Mouse (Mus musculus) MEL-GATA-1-ER (cell line): ENCODE data around the gene Zfp819.

Source experiments
- DNase-seq: peaks from one replicate; pipeline ENCODE4 v3.0.0-alpha.2; 2012; ENCODE audit warnings: low read depth; ENCODE audit errors: extremely low read depth

The Zfp819 gene

DNA sequence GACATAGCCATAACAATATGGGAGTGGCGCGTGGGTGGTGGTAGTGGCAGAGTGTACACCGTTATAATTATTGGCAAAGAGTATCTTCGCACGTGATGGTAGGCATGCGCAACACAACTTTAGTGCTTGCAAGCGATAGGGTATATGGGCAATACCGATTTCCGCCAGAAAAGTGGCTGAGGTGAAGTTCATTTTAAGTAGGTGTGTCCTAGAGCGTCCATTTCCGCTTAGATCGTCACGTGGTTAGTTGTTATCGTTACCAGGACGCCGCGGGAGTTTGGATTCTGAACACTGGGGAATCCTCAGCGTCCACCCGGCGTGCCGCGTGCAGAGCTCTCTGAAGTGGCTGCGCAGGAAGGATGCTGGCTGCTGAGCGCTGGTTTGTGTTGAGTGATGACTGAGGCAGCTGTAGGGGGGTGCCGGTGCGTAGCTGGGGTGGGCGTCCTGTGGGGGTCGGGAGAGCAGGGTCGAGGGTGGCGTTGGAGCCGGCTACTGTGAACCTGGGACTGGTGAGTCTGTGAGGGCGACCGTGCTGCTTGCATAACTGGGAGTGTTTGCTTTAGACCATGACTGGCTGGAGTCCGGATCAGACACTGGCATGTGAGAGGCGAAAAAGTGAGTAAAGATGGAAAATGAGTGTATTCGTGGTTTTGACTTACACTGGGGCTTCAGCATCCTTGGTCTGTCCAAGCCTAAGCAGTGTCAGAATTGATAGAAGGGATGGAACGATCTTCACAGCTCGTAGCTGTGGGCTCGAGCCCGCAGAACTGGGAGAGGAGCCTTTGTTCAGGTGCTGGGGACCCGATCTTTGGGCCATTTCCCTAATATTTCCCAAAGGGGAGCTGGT, at the start of gene Zfp819:
TSS of gene Zfp819 (plus strand) at position 274 of the 847 bp plus-strand sequence.
- DNase-seq = no peak

DNA sequence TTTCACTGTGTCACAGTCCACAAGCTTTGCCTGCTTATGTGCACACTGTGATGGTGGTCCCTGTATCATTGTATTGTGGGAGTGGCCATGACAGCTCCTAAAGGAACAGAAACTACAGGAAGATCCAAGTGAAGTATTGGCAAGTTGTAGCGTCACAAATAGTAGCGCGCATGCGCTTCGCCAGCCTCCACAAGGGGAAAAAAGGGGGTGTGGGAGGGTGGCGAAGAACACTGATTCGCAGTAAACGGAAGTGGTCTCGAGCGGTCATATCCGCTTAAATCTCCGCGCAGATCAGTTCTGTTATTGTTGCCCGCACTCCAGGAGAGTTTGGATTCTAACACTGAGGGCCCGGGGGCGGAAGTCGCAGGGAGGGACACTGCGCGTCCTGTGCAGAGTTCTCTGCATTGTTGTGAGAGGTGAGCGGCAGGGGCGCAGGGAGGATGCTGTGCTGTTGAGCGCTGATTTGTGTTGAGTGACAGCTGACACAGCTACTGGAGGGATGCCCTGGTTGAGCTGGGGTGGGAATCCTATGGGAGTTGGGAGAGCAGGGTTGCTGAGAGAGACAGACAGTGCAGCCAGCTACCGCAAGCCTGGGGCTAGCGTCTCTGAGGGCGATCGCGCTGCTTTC, 44.8 kb upstream of the Zfp819 start, which contains the start of gene Zfp658:
TSS of gene Zfp658 (plus strand) at position 251 of the 628 bp plus-strand sequence.
- no peak for DNase-seq

DNA sequence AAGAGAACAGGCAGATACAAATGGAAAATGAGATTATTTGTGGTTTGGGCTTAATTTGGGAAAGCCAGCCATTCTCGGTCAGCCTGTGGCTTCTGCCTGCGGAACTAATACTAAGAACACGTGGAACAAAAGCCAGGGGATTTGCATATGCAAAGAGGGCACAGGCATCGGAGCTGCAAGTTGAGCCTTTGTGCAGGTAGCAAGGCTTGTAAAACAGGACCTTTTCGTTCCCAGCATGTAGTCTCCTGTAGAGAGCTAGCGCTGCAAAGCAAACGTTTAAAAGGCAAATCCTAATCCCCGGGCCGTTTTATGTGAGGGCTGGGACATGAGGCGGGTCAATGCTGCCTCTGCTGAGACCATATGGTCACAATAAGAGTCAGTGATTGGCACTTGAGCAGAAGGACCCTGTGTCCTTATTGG, 44.3 kb upstream of the Zfp819 start:
- no peak for DNase-seq

DNA sequence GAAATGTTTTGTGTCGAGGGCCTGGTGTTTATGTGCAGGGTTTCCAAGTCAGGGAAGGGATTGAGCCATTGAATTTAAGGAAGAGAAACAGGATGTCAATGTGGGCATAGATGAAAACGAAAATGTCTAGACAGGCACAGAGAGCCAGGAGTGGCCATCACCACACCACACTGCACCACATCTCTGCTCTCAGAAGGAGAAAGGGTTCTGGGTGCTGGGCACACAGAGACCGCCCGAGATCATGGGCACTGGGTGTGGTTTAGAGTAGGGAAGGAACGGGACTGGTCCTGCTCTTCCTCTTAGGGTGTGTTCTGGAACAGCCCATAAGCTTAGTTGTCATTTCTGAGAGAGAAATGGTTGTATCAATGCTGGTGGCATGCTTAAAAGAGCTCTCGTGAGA, 43.7 kb upstream of the Zfp819 start:
- DNase-seq = no peak

DNA sequence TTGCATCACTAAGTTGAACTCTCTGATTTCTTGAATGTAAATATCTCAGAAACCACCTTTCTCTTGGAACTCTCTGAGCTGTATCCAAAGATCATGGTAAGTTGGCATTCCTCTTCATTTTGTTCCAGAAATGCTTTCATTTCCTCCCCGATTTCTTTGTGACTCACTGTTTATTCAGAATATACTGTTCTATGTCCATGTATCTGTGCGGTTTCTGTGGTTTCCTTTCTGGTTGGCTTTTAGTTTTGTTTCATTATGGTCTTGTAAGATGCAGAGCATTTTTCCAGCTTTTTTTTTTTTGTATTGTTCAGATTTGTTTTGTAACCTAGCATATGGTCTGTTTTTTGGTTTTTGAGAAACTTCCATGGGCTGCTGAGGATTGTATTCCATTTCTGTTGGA, 35.8 kb upstream of the Zfp819 start:
- no peak for DNase-seq

DNA sequence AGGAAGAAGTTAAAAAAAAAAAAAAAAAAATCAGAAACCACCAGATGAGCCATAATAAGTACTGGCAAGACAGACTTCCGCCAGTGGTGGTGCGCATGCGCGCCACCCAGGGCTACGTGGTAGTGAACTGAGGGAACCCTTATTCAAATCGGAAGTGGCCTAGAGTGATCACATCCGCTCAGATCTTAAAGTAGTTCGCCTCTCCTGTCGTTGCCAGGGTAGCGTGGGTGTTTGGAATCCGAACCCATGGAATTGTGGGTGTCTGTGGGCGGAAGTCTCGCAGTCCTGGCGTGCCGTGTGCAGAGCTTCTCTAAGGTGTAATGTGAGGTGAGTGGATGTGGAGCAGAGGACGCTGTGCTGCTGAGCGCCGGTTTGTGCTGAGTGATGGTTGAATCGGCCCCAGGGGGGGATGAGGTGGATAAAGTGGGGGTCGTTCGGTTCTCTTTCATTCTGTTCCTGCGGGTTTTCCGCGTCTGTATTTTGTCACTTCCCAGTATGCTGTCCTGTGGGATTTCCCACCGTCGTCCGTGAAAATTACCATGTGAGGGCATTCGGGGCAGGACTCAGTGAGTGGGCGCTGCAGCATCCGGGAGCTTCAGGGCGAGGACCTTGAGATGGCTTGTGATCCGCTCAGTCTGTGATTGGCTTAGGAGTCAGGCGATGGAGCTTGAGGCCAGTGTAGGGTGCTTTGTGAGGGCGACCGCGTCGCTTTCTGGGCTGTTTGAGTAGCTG, 27.4 kb upstream of the Zfp819 start, which contains the start of gene Zfp719:
TSS of gene Zfp719 (plus strand) at position 171 of the 732 bp plus-strand sequence.
- DNase-seq = peak; percentile 97

DNA sequence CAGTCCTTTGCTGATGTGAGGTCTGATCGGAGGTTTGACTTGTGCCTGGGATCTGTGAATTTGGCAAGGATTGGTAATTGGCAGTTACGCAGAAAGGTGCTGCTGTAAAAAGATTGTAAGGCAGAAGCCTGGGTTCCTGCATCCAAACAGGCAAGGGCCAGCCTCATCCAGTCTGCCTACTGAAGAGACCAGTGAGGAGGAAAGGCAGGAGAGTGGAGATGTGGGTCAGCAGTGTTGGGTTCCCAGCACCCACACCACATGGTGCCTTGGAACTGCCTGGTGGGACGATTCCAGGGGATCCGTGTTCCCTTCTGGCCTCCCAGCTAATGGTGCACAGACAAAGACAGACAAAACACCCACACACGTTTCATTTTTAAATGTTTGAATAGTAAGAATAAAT, 26.4 kb upstream of the Zfp819 start:
- DNase-seq = no peak

DNA sequence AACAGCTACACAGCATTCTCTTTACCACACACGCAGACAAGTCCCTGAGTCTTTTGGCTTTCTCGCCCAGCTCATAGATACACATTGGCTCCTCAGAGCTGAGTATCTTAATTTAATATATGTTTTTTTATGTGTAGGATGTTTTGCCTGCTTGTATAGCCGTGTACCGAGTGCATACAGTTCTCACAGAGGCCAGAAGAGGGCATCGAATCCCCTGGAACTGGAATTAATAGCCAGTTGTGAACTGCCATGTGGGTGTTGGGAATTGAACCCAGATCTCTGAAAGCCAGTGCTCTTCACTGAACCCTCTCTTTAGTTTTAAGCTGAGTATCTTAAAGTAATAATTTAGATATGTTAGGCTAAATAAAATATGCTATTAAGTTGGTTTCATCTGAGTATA, 22.2 kb upstream of the Zfp819 start:
- DNase-seq = no peak

DNA sequence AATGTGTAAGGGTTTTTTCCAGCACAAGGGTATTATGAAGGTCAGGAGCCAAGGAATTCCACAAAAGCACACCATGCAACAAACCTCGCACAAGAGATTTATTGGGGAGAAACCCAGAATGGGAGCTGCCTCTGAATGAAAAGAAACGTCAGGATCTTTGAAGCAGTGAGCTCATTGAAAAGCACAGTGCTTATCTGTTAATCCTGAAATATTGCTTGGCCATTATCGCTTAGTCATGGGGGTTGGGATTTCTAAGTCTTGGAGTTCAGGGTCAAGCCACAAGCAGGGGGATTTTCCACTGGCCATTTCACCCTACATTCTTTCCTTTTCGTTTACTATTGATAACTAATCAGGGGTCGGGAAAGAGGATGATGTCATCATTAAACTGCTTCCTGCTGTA, 5.1 kb upstream of the Zfp819 start:
- no peak for DNase-seq

DNA sequence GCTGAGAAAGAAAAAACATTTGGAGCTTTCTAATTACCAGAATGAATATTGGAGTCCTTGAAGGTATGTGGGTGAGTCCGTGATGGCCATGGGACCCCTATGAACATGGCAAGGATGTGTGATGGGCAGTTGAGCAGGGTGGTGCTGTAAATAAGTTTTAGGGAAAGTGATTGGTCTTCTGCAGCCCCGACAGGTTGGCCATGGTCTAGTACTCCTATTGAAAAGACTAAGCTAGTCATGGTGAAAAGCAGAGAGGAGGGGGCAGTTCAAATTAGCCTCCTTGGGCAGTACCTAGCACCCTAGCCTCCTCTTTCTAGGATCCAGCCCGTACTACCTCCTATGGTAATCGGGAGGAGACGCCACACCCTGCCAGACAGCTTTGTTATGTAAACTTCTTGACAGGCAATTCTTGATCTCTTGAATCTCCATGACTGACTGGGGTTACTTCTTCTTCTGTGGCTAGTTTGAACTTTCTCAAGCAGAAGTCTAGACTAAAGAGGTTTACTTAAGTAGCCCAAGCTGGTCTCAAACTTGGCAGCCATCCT, 846 bp downstream of the Zfp819 start:
- DNase-seq = no peak

DNA sequence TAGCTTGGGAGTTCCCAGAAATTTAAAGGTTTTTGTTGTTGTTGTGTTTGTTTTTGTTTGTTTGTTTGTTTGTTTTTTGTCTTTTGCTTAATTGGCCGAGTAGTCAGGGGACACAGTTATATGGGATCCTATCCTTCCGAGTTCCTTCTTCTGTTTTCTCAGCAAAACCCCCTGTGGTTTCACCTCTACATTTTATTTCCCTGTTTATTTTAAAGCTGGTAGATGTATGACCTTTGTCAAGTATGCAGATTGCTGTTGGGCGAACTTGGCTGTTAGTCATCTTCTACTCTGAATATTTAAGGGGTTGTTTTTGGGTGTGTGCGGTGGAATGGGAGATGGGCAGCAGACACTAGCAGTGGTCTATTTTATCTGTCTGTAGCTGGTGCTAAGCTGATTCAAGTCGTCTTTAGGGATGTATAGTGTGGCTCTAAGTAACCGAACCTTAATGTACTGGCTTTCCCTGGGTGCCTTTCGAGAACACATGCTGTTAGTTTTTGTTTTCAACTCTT, 1.4 kb downstream of the Zfp819 start:
- no peak for DNase-seq

DNA sequence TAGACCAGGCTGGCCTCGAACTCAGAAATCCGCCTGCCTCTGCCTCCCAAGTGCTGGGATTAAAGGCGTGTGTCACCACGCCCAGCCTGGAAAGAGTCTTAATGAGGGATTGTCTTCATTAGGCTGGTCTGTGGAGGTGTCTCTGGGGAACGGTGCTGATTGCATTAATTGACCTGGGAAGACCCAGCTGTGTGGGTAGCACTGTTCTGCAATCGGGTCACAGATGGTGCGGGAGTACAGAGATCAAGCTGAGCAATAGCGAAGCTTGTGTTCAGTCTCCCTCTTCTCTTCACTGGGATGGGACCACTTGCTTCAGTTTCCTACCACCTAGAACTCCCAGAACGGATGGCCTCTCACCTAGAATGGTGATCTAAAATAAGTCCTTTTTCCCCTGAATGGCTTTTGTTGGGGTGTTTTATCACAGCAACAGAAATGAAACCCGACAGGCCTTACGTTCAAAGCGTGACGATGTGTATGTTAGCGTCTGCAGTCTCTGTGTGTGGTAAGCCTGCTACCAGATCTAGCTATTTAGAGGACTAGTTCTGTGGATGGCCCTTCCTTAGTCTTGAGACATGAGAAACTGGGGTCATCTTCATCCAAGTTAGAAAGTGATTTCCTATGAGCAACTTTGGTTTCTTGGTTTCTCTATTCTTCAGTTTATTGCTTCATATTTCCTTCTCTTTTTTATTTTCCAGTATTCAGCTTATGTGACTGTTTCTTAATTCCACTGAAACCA, 7.0 kb downstream of the Zfp819 start:
- DNase-seq = no peak

DNA sequence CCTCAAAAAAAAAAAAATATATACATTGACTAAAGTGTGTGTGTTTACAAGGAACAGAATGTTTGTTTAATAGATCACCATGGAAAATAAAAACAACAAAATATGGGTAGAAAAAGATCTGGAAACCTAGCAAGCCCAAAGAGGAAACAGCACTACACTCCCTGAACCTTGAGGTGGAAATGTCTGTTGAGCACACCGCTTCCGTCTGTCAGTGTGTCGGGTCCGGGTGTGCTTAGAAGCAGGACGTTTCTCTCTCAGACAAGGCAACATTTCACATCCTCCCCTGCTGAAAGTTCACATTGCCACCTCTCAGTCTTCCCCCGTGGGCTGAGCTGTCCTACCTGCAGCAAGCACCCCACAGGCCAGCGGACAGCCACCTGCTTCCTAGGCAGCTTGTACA, 16.0 kb downstream of the Zfp819 start:
- DNase-seq = no peak

DNA sequence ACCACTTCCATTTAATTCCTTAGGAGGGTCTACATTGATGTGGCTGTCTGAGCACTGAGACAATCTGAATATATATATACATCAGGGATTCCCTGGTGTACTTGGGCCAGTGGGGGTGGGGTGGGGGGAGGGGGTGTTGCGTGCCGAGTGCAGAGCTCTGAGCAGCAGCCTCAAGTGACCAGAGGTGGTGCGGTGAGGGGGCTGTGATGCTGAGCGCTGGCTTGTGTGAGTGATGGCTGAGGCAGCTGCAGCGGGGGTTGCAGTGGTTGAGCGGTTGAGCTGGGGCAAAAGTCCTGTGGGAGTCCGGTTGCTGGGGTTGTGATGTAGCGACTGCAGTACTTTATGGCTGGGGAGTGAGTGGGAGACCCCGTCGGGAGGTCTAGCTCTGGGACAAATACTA, 16.9 kb downstream of the Zfp819 start:
- no peak for DNase-seq

DNA sequence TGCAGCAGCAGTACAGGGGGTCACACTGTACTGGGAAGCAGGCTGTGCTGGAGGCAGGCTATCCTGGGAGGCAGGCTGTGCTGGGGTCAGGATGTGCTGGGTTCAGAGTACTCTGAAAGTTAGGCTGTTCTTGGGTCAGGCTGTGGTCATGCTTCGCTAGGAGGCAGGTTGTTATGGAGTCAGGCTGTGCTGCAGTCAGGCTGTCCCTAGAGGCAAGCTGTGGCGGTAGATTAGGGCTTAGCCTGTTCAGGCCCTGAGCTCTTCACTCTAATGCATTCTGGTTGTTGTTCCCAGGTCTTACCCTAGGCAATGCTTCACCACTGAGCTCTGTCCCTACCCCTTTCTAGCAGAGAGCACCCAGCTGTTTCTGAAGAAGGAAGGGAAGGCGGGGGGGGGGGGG, 18.1 kb downstream of the Zfp819 start:
- no peak for DNase-seq

DNA sequence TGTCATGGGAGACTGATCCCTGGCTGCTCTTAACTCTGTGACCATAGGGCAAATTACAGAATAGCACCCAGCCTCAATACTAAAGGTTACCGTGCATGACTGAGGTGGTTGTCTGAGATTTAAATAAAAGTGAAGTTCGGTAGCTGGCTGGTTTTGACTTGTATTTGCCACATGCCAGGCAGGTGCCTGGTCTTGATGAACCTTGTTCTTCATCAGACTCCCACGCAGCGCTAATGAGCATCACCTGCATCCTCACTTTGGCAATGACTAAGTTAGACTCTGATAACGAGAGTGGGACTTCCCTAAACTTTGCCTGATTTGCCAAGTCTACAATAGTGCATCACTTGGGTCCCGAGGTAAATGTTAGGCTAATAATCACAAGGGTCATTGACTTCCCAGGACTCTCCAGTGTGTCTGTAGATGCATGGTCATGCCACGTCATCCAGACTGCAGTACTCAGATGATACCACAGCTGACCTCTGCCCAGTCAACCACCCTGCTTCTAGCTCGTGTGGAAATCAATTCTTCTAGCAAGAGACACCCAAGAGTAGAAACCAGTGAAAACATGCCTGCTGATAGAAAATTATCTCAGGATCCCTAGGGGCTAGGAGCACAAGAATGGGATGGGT, 18.9 kb downstream of the Zfp819 start:
- no peak for DNase-seq

DNA sequence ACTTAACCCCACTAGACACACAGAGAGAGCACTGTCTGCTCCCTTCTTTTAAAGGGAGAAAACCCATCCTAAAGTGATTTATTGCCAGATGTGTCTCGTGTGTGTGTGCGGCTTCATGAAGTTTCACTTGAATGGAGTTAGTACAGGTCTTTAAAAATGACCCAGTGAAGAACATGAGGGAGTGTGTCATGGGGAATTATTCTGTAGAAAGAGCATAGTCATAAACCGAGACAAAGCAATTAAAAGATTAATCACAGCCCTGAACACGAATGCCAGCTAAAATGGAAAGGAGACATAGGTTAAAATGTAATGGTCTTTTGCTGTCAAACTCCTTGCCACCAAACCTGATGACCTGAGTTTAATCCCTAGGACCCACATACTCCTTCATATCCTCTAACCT, 27.0 kb downstream of the Zfp819 start:
- DNase-seq = no peak

DNA sequence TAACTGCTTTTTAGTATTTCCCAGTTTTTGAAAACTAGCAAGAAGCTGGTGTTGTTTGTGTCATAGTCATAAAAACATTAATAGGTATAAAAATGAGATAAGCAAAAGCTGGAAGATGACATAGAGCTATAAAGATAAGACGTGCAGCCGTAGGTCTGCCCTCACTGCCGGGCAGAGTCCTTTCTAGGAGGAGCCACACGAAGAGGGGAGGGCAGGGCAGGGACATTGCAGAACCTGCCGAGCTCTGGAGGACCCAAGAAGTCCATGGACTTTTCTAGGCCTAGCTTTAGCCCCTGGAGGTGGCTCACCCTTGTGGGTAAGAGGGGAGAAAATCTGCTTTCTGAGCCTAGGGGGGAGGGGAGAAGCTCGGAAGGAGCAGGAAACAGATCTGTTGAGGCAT, 27.5 kb downstream of the Zfp819 start, which contains the start of gene Ceacam18:
TSS of gene Ceacam18 (plus strand) at position 208 of the 400 bp plus-strand sequence.
- no peak for DNase-seq

DNA sequence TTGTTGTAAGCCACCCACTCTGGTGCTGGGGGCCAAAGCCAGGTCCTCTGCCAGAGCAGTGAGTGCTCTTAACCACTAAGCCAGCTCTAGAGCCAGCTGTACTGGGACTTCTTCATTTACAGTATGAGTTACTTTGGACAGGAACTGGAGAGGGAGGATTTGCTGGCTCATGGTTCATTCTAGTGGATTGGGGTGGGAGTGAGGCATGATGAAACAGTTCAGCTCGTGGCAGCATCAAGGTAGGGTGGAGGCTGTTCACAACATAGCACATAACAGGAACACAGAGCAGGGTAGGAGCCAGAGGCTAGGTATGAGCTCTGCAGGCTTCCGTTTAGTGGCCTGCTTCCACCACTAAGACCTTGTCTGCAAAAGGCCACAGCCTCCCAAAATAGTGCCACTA, 29.2 kb downstream of the Zfp819 start:
- no peak for DNase-seq

DNA sequence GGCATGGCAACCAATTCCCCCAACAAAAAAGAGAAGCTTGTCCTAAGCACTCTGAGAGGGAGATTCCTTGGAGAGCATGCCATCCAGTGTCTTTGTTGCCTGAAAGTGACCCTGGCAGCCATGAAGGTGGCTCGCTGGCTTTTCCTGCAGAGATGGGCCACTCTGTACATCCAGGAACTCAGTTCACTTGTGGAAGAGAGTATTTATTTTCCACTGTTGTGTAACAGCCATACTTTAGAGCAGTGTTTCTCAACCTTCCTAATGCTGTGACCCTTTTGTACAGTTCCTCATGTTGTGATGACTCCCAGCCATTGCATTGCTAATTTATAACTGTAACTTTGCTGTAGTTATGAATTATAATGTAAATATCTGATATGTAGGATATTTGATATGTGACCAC, 30.1 kb downstream of the Zfp819 start:
- no peak for DNase-seq
